Mouse (Mus musculus): Measurements from ENCODE around the gene Rln3.

GRCm38 (mm10) chr8:84021569-84021968, 23.2 kb downstream of the Rln3 start:
- TF ChIP-seq POLR2A (IDR thresholded peaks at IDR 0.05; ENCODE audit: low read depth, low read length) (no peak), NELFE (IDR thresholded peaks at IDR 0.05; ENCODE audit: low read depth, low read length) (no peak), GABPA (IDR thresholded peaks at IDR 0.05; ENCODE audit: insufficient replicate concordance, low read depth, low read length) (no peak), ETS1 (conservative IDR thresholded peaks at IDR 0.05; ENCODE audit: low read depth, low read length) (no peak)
